ENCODE assay signal across 19 mouse cellular contexts in the genomic region with DNA sequence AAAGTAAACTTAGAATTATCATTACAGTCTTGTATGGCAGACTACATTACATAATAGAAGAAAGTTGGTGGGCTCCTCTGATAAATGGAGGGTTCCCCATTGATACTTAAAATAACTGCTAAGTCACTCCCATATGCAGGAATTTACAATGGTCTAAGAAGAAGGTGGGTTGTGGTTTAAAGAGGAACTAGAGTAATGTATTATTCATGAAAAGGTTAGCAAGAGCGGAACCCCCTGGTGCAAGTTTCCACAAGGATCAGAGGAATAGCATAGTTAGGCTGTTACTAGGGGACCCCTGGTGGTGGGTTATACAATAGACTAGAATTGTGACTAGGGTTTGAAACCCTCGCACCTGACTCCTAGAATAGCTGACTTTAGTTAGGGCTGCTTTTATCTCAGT. TPM values are rescaled to one million over a fixed set of nuclear protein-coding genes. Genes with fewer than 3 reads are reported as not detected.
DNase-seq lines count a peak whose midpoint lies in the region; ATAC-seq and TF ChIP-seq lines count a peak whose summit lies in the region.
"Had no signal": no experiment of that assay in that cellular context is flagged by ENCODE, and none has a peak within 500 bp of the region (broad histone marks: within the 10 kb centered on the region; RNA-seq: fewer than 3 reads in every experiment).

No protein-coding gene starts in this region.

- no peak overlapping the region for H3K27ac ChIP-seq in layer of hippocampus, adult 2 months
- H3K27ac ChIP-seq: embryonic facial prominence, embryonic 15.5 days; hindbrain, embryonic 10.5 days; lung, embryonic 15.5 days had no signal

- no peak for ATAC-seq in CD4-positive, CD25-positive, alpha-beta regulatory T cell, adult 4 months
- peak; percentile 71 for ATAC-seq in common myeloid progenitor, adult 5-6 weeks (replicated peaks; ENCODE audit: low read depth, poor library complexity, severe bottlenecking)
- ATAC-seq: forebrain, embryonic 14.5 days had no signal

- peak; percentile 39 for DNase-seq in CD4-positive, CD25-positive, alpha-beta regulatory T cell, adult 2 months (ENCODE audit: low read depth, low spot score)
- no peak for DNase-seq in layer of hippocampus, adult 2 months (ENCODE audit: low spot score in 2 of 2)
- no peak for DNase-seq in layer of hippocampus, adult 11-12 months (ENCODE audit: low spot score)
- DNase-seq in B cell, adult 2 months = peak; percentile 29 to 42
- no peak for DNase-seq in adrenal gland, adult (ENCODE audit: inconsistent age in 2 of 2, low spot score in 1 of 2)
- no peak for DNase-seq in urinary bladder, postnatal 4 days (ENCODE audit: low spot score in 2 of 2)
- DNase-seq: adrenal gland, adult 2 months; cerebellum, adult 2 months; gastrocnemius, postnatal 14 days; kidney, adult 18-20 months; kidney, postnatal 4 days; right cerebral cortex, postnatal 25 days had no signal

- no peak overlapping the region for H3K4me3 ChIP-seq in layer of hippocampus, adult 2 months
- H3K4me3 ChIP-seq: embryonic facial prominence, embryonic 15.5 days; heart, embryonic 12.5 days; hindbrain, embryonic 10.5 days; lung, embryonic 15.5 days had no signal

- peak; percentile 46 for TF ChIP-seq CTCF in layer of hippocampus, adult 2 months (conservative IDR thresholded peaks at IDR 0.05)

RNA-seq across cellular contexts. Expression of a gene that starts 23.1 kb away (rescaled TPM):
- polyA plus RNA-seq in CD4-positive, CD25-positive, alpha-beta regulatory T cell, adult 4 months (2017; shearing (Covaris generic)) = 100 to 1,000 TPM in 1 of 2 experiments, 10 to 100 TPM in 1; 73.0 to 136 TPM
- total RNA-seq in layer of hippocampus, adult 2 months (2021) = 100 to 1,000 TPM; 431 to 439 TPM
- 730 and 786 TPM in 2 replicates for total RNA-seq in common myeloid progenitor, adult 5-6 weeks (2017)

RNA-seq across cellular contexts. Expression of a gene that starts 41.8 kb away (rescaled TPM):
- polyA plus RNA-seq in CD4-positive, CD25-positive, alpha-beta regulatory T cell, adult 4 months (2017; shearing (Covaris generic)) = 100 to 1,000 TPM; 151 to 205 TPM
- total RNA-seq in layer of hippocampus, adult 2 months (2021) = 10 to 100 TPM; 33.2 to 38.4 TPM
- total RNA-seq in common myeloid progenitor, adult 5-6 weeks (2017) = 206 and 305 TPM in 2 replicates

RNA-seq across cellular contexts. Expression of a gene that starts 45.2 kb away (rescaled TPM):
- polyA plus RNA-seq in CD4-positive, CD25-positive, alpha-beta regulatory T cell, adult 4 months (2017; shearing (Covaris generic)) = 1 to 10 TPM; 3.7 to 8.2 TPM
- total RNA-seq in layer of hippocampus, adult 2 months (2021) = 10 to 100 TPM in 1 of 2 experiments, 1 to 10 TPM in 1; 8.1 to 11.1 TPM
- 3.0 and 3.2 TPM in 2 replicates for total RNA-seq in common myeloid progenitor, adult 5-6 weeks (2017)

Comparison
In these comparisons a context has a peak if more than half of its experiments do, and no peak if none do; other contexts are left out.
1. DNase-seq: peak in CD4-positive, CD25-positive, alpha-beta regulatory T cell, adult 2 months (single experiment) and B cell, adult 2 months (2 of 2); none in layer of hippocampus, adult 2 months (0 of 2), layer of hippocampus, adult 11-12 months (single experiment), adrenal gland, adult (0 of 2) and urinary bladder, postnatal 4 days (0 of 2).